Mouse (Mus musculus): ENCODE results near the gene Arap2. TPM values are rescaled to one million over a fixed set of nuclear protein-coding genes. Genes with fewer than 3 reads are reported as not detected.
"Not testable (repeated sequence)": the region's sequence is repeated elsewhere in the genome, so short reads cannot be mapped to it uniquely, and the experiment has no call there.

The Arap2 gene
- total and polyA plus RNA-seq, 3 experiments, result 2.9 to 10.0 (median 9.3) TPM

DNA sequence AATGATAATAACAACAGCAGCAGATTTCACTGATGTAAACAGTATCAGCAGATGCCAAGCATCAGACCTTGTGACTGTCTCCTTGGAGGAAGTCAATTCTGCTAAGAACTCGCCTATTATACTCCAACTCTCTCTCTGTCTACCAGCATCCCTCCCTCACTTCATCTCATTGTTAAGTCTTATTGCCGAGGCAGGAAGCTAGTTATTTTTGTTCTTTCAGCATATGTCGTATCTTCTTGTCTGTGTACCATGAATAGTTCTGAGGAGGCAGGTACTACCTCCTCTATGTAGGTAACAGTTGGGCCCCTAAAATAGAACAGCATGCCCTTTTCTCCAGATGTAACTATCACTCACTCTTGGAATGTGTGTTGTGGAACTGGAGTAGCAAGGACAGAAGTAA lies 13.0 kb downstream of the Arap2 start:
- intact Hi-C loops (cut with DNase I), result no loop called here
- DNase-seq, result no peak
- H3K9ac ChIP-seq (ENCODE audit: low read depth, low read length), result no peak overlapping the region
- no peaks in the 10 kb centered on the region; the same call in none of the 2 replicates for H3K4me1 ChIP-seq (ENCODE audit: control insufficient read depth, insufficient read depth, low read length)
- H3K27me3 ChIP-seq (ENCODE audit: control insufficient read depth, insufficient read depth, low read length), result no peaks in the 10 kb centered on the region
- H3K4me3 ChIP-seq, result no peak overlapping the region
- whole genome bisulfite sequencing, result 31% methylated on average over 3 of the region's 3 CpGs
- peaks cover 3% of the 10 kb centered on the region; the same call in 1 of the 2 replicates for H3K79me2 ChIP-seq (replicated peaks; ENCODE audit: control insufficient read depth, insufficient read depth, low read length)
- H3K36me3 ChIP-seq (ENCODE audit: control insufficient read depth, insufficient read depth, low read length), result peaks cover 11% of the 10 kb centered on the region
- TF ChIP-seq CTCF (IDR thresholded peaks at IDR 0.05), result no peak
- no peak for TF ChIP-seq POLR2A (IDR thresholded peaks at IDR 0.05; ENCODE audit: insufficient read depth, low read depth, low read length)
- no peak for TF ChIP-seq EP300 (IDR thresholded peaks at IDR 0.05; ENCODE audit: insufficient read depth, low read depth, low read length)
- no peak overlapping the region for H3K27ac ChIP-seq

DNA sequence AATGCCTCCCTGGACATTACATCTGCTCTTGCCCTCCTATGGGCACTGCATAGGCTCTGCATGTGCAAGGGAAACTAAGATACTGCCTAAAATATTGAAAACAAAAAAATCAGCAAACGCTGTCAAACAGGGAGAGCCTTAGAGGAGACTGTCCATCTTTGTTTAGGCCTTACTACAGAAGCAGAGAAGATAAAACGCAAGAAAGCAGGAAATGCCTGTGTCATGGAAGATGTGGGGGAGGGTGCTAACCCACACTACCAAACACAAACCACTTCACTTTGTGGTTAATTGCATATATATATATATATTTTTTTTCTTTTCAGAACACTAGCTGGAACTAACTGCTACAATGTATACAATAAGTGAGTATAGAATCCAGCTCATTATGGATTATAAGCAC lies 14.3 kb downstream of the Arap2 start:
- no peak overlapping the region for H3K4me3 ChIP-seq
- H3K27me3 ChIP-seq (ENCODE audit: control insufficient read depth, insufficient read depth, low read length), result no peaks in the 10 kb centered on the region
- H3K9ac ChIP-seq (ENCODE audit: low read depth, low read length), result no peak overlapping the region
- no peak for DNase-seq
- H3K27ac ChIP-seq, result no peak overlapping the region
- TF ChIP-seq POLR2A (IDR thresholded peaks at IDR 0.05; ENCODE audit: insufficient read depth, low read depth, low read length) (no peak), CTCF (IDR thresholded peaks at IDR 0.05) (no peak), EP300 (IDR thresholded peaks at IDR 0.05; ENCODE audit: insufficient read depth, low read depth, low read length) (no peak)
- H3K4me1 ChIP-seq (ENCODE audit: control insufficient read depth, insufficient read depth, low read length), result no peaks in the 10 kb centered on the region; the same call in none of the 2 replicates
- H3K79me2 ChIP-seq (replicated peaks; ENCODE audit: control insufficient read depth, insufficient read depth, low read length), result peaks cover 3% of the 10 kb centered on the region; the same call in 1 of the 2 replicates
- 36% methylated on average over 2 of the region's 2 CpGs for WGBS
- peaks cover 9% of the 10 kb centered on the region for H3K36me3 ChIP-seq (ENCODE audit: control insufficient read depth, insufficient read depth, low read length)
- intact Hi-C loops (cut with DNase I), result no loop called here

DNA sequence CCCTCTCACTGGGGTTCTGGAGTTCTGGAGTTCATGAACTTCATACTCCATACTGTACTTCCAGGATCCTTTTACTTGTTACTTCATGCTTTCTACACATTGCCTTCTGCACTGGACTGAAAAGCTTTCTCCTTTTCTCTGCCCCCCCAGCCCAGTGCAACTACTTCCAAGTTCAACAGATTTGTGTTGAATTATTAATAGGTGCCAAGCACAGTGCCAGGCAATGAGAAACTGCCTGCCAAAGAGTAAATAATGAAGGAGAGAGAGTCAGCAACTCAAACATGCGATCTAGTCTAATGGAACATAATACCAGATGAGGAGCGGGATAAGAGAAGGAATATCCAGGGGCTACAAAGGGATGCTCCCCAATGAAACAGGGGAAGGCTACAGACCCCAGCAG lies 17.8 kb downstream of the Arap2 start:
- Histone ChIP-seq H3K4me3 (no peak overlapping the region), H3K36me3 (ENCODE audit: control insufficient read depth, insufficient read depth, low read length) (peaks cover 10% of the 10 kb centered on the region), H3K9ac (ENCODE audit: low read depth, low read length) (no peak overlapping the region), H3K27me3 (ENCODE audit: control insufficient read depth, insufficient read depth, low read length) (no peaks in the 10 kb centered on the region), H3K4me1 (ENCODE audit: control insufficient read depth, insufficient read depth, low read length) (no peaks in the 10 kb centered on the region; the same call in none of the 2 replicates), H3K27ac (no peak overlapping the region), H3K79me2 (replicated peaks; ENCODE audit: control insufficient read depth, insufficient read depth, low read length) (no peaks in the 10 kb centered on the region; the same call in 1 of the 2 replicates)
- DNase-seq, result no peak
- TF ChIP-seq CTCF (IDR thresholded peaks at IDR 0.05) (no peak), POLR2A (IDR thresholded peaks at IDR 0.05; ENCODE audit: insufficient read depth, low read depth, low read length) (no peak), EP300 (IDR thresholded peaks at IDR 0.05; ENCODE audit: insufficient read depth, low read depth, low read length) (no peak)
- intact Hi-C loops (cut with DNase I), result no loop called here
- 83% methylated on average over 2 of the region's 2 CpGs for WGBS

DNA sequence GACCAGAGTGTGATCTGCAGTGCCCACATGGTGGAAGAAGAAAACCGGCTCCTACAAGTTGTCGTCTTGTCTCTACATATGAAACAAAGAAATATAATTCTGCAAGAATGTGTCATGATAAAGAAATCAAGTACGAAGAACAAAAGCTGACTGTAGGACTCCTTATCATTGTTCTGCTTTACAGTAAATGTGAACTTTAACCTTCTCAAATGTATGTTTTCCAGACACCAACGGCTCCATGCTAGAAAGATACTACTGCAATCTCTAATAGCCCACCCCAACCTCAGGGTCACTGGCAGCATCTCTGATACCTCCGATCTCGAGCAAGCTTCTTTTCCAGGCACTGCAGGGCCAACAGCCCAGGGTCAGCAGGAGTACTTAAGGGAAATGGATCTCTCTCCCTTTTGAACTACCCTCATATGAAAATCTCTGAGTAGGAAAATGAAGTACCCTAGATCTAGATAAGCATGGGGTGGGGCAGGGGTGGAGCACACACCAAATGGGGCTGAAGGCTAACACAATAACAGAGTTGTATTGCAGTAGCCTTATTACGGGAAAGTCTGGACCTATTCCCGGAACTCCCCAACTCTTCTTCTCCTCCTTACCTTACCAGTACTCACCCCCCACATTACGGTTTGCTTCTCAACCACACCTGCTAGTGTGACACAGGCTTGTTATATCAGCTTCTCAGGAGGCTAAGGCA lies 22.6 kb downstream of the Arap2 start:
- peaks cover 4% of the 10 kb centered on the region; the same call in 1 of the 2 replicates for H3K79me2 ChIP-seq (replicated peaks; ENCODE audit: control insufficient read depth, insufficient read depth, low read length)
- 65% methylated on average over 9 of the region's 9 CpGs for whole genome bisulfite sequencing
- no peaks in the 10 kb centered on the region for H3K27me3 ChIP-seq (ENCODE audit: control insufficient read depth, insufficient read depth, low read length)
- TF ChIP-seq CTCF (IDR thresholded peaks at IDR 0.05), result no peak
- no peak for TF ChIP-seq EP300 (IDR thresholded peaks at IDR 0.05; ENCODE audit: insufficient read depth, low read depth, low read length)
- TF ChIP-seq POLR2A (IDR thresholded peaks at IDR 0.05; ENCODE audit: insufficient read depth, low read depth, low read length), result no peak
- no peak for DNase-seq
- no peak overlapping the region for H3K27ac ChIP-seq
- peaks cover 19% of the 10 kb centered on the region for H3K36me3 ChIP-seq (ENCODE audit: control insufficient read depth, insufficient read depth, low read length)
- intact Hi-C loops (cut with DNase I), result no loop called here
- no peaks in the 10 kb centered on the region; the same call in none of the 2 replicates for H3K4me1 ChIP-seq (ENCODE audit: control insufficient read depth, insufficient read depth, low read length)
- no peak overlapping the region for H3K9ac ChIP-seq (ENCODE audit: low read depth, low read length)
- H3K4me3 ChIP-seq, result no peak overlapping the region

DNA sequence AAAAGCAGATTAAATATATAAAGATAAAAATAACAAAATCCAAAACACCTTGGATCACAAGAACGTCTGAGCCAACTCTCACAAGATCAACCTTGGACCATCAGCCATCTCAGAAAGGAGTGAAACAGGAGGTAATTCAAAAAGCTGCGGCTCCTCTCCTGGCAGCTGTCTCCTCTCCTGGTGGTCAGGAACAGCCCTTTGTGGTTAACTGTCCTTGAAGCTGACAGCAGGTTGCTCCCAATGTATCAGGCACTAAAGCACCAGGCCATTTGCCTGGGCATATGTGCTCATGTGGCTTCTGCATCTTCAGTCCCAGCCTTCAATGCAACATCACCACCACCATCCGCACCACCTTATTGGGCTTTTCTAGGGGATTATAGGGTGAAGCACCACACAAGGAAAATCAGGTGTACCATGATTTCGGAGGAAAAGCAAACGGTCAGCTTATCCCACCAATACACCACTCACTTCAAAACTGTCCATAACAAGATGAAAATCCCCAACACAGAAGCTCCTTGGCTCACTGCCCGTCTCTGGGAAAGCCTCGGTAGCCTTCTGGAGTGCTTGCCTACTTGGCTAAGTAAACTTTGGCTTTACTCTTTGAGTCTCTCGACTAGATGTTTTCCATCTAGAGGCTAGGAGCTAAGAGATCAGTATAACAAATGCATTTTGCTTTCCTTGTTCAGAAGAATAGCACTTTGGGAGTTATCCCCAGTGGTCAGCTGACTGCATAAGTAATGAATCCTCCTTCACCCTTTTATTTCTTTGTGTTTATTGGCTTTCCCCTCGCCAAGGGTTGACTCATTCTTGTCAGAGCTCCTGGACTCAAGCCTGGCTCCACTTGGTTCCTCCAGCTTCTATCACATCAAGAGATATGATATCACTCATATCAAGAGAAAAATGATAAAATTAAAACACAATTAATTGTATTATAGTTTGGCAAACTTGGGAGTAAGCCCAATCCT lies 26.2 kb downstream of the Arap2 start:
- no peak overlapping the region for H3K4me3 ChIP-seq
- intact Hi-C loops (cut with DNase I), result no loop called here
- DNase-seq, result no peak
- H3K79me2 ChIP-seq (replicated peaks; ENCODE audit: control insufficient read depth, insufficient read depth, low read length), result peaks cover 4% of the 10 kb centered on the region
- no peak overlapping the region for H3K27ac ChIP-seq
- no peaks in the 10 kb centered on the region; the same call in none of the 2 replicates for H3K4me1 ChIP-seq (ENCODE audit: control insufficient read depth, insufficient read depth, low read length)
- H3K36me3 ChIP-seq (ENCODE audit: control insufficient read depth, insufficient read depth, low read length), result peaks cover 14% of the 10 kb centered on the region
- WGBS, result 71% methylated on average over 9 of the region's 9 CpGs
- TF ChIP-seq POLR2A (IDR thresholded peaks at IDR 0.05; ENCODE audit: insufficient read depth, low read depth, low read length), result no peak
- TF ChIP-seq CTCF (IDR thresholded peaks at IDR 0.05), result no peak
- no peak for TF ChIP-seq EP300 (IDR thresholded peaks at IDR 0.05; ENCODE audit: insufficient read depth, low read depth, low read length)
- H3K9ac ChIP-seq (ENCODE audit: low read depth, low read length), result no peak overlapping the region
- no peaks in the 10 kb centered on the region for H3K27me3 ChIP-seq (ENCODE audit: control insufficient read depth, insufficient read depth, low read length)

DNA sequence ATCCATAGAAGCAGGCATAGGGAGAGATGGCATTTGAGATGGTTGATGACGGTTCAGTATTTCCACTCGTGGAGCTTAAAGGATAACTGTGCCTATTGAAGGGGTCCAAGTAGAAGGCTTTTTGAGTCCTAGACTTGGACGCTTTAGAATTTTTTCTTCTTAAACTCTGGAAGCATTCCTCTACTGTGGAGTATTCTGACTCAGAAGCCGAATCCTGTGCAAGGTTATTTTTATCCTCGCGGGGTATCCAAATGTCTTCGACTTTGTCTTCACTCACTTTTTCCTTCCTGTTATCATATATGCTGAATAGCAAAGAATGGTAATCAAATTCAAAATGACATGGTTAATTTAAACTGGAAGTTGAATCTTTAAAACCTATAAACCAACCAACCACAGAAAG lies 35.4 kb downstream of the Arap2 start:
- 73% methylated on average over 7 of the region's 7 CpGs for WGBS
- H3K27ac ChIP-seq; intact Hi-C loops (cut with DNase I); H3K36me3 ChIP-seq (ENCODE audit: control insufficient read depth, insufficient read depth, low read length); H3K79me2 ChIP-seq (replicated peaks; ENCODE audit: control insufficient read depth, insufficient read depth, low read length); H3K4me3 ChIP-seq; H3K27me3 ChIP-seq (ENCODE audit: control insufficient read depth, insufficient read depth, low read length); H3K4me1 ChIP-seq (ENCODE audit: control insufficient read depth, insufficient read depth, low read length); DNase-seq; H3K9ac ChIP-seq (ENCODE audit: low read depth, low read length): not testable (repeated sequence)

All from heart, adult 2 months (tissue).